Mouse (Mus musculus) layer of hippocampus, postnatal 36 days (tissue): ENCODE results near the gene Slfn5. TPM values are rescaled to one million over a fixed set of nuclear protein-coding genes. Genes with fewer than 3 reads are reported as not detected.
A peak's percentile ranks its signal among the peaks of the same experiment; 100 is the strongest.
"Not testable (repeated sequence)": the region's sequence is repeated elsewhere in the genome, so short reads cannot be mapped to it uniquely, and the experiment has no call there.

Experiments
- DNase-seq, 2 experiments: peaks; one replicate each; pipeline ENCODE4 v3.0.0; 2022
- total RNA-seq, 2 experiments: library from RNA; stranded (reverse); gene quantifications; 2 replicates each; pipeline ENCODE4 v1.2.3; 2021

Slfn5 gene
- total RNA-seq, 2 experiments from 2014 or later = 3.5 to 4.6 TPM

- DNase-seq = no peak
Measured at GRCm38 (mm10) chr11:82947457-82947856, 3.7 kb upstream of the Slfn5 start.

- no peak for DNase-seq
Measured at GRCm38 (mm10) chr11:82949036-82949435, 2.1 kb upstream of the Slfn5 start.

- DNase-seq = no peak
Measured at GRCm38 (mm10) chr11:82951865-82952611, 889 bp downstream of the Slfn5 start.

- DNase-seq = no peak
Measured at GRCm38 (mm10) chr11:82952612-82953542, 1.7 kb downstream of the Slfn5 start.

GRCm38 (mm10) chr11:82954631-82955030, 3.5 kb downstream of the Slfn5 start:
- DNase-seq = no peak

- DNase-seq = no peak
Measured at GRCm38 (mm10) chr11:82956925-82957324, 5.8 kb downstream of the Slfn5 start.

- DNase-seq = no peak
Measured at GRCm38 (mm10) chr11:82959613-82960012, 8.5 kb downstream of the Slfn5 start.

GRCm38 (mm10) chr11:82961743-82962142, 10.6 kb downstream of the Slfn5 start:
- DNase-seq = no peak

- DNase-seq = no peak
Measured at GRCm38 (mm10) chr11:82962215-82962614, 11.1 kb downstream of the Slfn5 start.

GRCm38 (mm10) chr11:82970712-82971589, 19.8 kb downstream of the Slfn5 start:
- DNase-seq = no peak

GRCm38 (mm10) chr11:82971590-82971974, 20.4 kb downstream of the Slfn5 start:
- no peak for DNase-seq

- DNase-seq = no peak
Measured at GRCm38 (mm10) chr11:82973916-82974315, 22.8 kb downstream of the Slfn5 start.

- not testable (repeated sequence) for DNase-seq
Measured at GRCm38 (mm10) chr11:82982409-82982808, 31.3 kb downstream of the Slfn5 start.

GRCm38 (mm10) chr11:82983193-82983592, 32.0 kb downstream of the Slfn5 start:
- no peak for DNase-seq

GRCm38 (mm10) chr11:82987621-82988020, 36.5 kb downstream of the Slfn5 start:
- DNase-seq = no peak

GRCm38 (mm10) chr11:82989357-82989756, 38.2 kb downstream of the Slfn5 start:
- DNase-seq = no peak

- not testable (repeated sequence) for DNase-seq
Measured at GRCm38 (mm10) chr11:82990612-82991385, 39.6 kb downstream of the Slfn5 start.

GRCm38 (mm10) chr11:82991469-82992166, 40.5 kb downstream of the Slfn5 start, which contains the start of gene Slfn9:
Gene Slfn9, minus strand, starts transcription at chr11:82991830.
- DNase-seq = peak; percentile 4 to 9

- DNase-seq = no peak
Measured at GRCm38 (mm10) chr11:83013356-83013755, 62.2 kb downstream of the Slfn5 start.
